Mouse (Mus musculus) B cell, adult 67 days (primary cell): Measurements from ENCODE around the gene Gga3. TPM values are rescaled to one million over a fixed set of nuclear protein-coding genes. Genes with fewer than 3 reads are reported as not detected.

ENCODE experiments used
- total RNA-seq, 2 experiments: library from RNA; stranded (reverse); gene quantifications; 4 replicates each; pipeline ENCODE4 v1.2.4; 2023

Gene Gga3
- 100 to 1,000 TPM; 103 to 115 TPM for total RNA-seq

DNA sequence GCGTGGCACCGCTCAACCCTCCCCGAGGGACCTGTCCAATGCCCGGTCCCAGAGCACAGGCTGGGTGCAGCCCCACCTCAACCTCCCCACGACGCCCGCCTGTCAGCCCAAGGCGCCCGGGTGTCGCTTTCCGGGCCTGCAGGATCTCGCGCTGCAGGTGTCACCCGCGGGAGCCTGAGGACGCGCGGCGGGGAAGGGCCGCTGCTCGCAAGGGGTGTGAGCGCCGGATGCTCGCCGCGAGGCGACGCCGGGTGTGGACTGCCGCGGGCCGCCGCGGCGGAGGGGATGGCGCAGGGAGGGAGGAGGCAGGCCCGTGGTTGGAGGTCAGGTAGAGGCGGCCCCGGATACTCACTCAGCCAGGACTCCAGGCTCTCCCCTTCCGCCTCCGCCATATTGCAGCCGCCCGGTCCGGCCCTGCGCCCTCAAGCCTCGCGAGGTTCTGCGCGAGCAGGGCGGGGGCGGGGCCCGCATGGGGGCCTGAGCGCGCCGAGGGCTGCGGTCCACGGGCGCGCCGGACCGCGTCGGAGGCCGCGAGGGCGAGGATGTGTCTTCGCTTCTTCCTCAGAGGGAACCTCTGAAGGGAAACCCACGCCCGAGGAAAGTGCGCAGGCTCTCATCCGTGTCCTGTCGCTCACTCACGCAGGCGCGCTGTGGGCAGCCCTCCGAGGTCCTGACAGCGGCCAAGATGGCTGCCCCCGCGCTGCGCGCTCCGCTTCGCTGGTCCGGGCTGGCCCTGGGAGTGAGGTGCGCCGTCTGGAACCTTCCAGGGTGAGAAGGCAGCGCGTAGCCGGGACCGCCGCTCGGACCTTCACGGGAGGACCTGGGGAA is at the start of gene Gga3, which contains the start of gene Mrps7:
TSS of gene Gga3 (minus strand) at position 576 of the 828 bp plus-strand sequence.
TSS of gene Mrps7 (plus strand) at position 450 of the 828 bp plus-strand sequence.

GRCm38 (mm10) chr11:115627705-115628464 is 24.0 kb upstream of the Gga3 start, which contains the start of gene Slc25a19:
Slc25a19 (minus strand) TSS chr11:115628295.

GRCm38 (mm10) chr11:115612410-115613137 is 8.7 kb upstream of the Gga3 start, which contains the start of gene Mif4gd:
Mif4gd (minus strand) TSS chr11:115612969.

DNA sequence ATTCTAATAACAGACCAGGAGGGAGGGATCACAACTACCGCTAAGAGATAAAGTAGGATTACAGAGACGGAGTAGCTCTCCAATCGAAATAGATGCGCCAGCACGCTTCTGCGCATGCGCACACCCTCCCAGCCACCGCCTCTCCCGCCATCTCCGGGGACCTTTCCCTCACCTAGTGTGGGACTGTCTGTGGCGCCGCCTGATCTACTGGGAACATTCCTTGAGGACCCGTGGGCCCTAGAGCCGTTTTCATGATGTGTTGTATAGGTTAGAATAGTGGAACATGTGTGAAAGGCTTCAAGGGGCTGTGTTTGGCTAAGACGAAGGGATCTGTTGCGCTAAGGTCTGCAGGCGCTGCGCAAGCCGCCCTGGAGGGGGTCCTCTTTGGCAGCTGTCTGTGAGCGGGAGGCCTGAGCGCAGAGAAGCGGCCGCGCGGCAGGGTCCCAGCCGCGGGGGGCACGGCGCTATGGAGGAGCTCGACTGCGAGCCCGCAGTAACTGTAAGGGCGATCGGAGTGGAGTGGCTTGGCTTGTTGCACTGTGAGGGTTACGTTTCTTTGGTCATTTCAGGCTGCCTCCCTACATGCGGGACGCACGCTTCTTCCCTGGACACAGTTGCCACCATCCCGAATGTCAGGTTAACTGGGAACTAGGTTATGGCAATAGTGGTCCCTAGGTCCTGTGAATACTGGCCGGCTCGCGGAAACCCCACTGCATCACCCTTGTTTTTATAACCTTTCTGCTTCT is 39.6 kb downstream of the Gga3 start, which contains the start of gene Nup85:
TSS of gene Nup85 (plus strand) at position 371 of the 746 bp plus-strand sequence.

GRCm38 (mm10) chr11:115536038-115536681 is 67.7 kb downstream of the Gga3 start, which contains the start of gene Sumo2:
Sumo2 (minus strand) TSS chr11:115536276.

Other genes with a start within 250 kb of the Gga3 start
- gene Hid1, start 236.3 kb downstream of the Gga3 start, total RNA-seq = under 1 TPM; 0.49 to 0.71 TPM
- not detected for gene Cdr2l, start 222.1 kb downstream of the Gga3 start, total RNA-seq
- gene Mrpl58, start 200.3 kb downstream of the Gga3 start, total RNA-seq = 10 to 100 TPM; 45.7 to 47.3 TPM
- gene Atp5h, start 184.1 kb downstream of the Gga3 start, total RNA-seq = 100 to 1,000 TPM; 178 to 191 TPM
- 10 to 100 TPM; 45.6 to 46.5 TPM for gene Kctd2, start 183.9 kb downstream of the Gga3 start, total RNA-seq
- not detected for gene Trim80, start 163.5 kb downstream of the Gga3 start, total RNA-seq
- not detected for gene Slc16a5, start 141.6 kb downstream of the Gga3 start, total RNA-seq
- 10 to 100 TPM; 12.8 to 17.2 TPM for gene Armc7, start 128.4 kb downstream of the Gga3 start, total RNA-seq
- gene Nt5c, start 112.2 kb downstream of the Gga3 start, total RNA-seq = 10 to 100 TPM; 80.8 to 91.6 TPM
- 100 to 1,000 TPM; 204 to 206 TPM for gene Jpt1, start 89.7 kb downstream of the Gga3 start, total RNA-seq
- 100 to 1,000 TPM; 259 to 284 TPM for gene Sumo2, start 67.8 kb downstream of the Gga3 start, total RNA-seq
- 10 to 100 TPM; 72.6 to 89.3 TPM for gene Nup85, start 39.6 kb downstream of the Gga3 start, total RNA-seq
- gene Mrps7, start 126 bp downstream of the Gga3 start, total RNA-seq = 10 to 100 TPM; 37.1 to 38.6 TPM
- gene Mif4gd, start 8.9 kb upstream of the Gga3 start, total RNA-seq = 100 to 1,000 TPM; 267 to 291 TPM
- gene Slc25a19, start 24.2 kb upstream of the Gga3 start, total RNA-seq = 100 to 1,000 TPM; 105 to 108 TPM
- 100 to 1,000 TPM; 340 to 343 TPM for gene Grb2, start 104.5 kb upstream of the Gga3 start, total RNA-seq
- gene Tmem94, start 161.4 kb upstream of the Gga3 start, total RNA-seq = 10 to 100 TPM; 52.9 to 61.8 TPM
- gene Caskin2, start 209.6 kb upstream of the Gga3 start, total RNA-seq = 1 to 10 TPM; 5.3 to 5.8 TPM
- gene Tsen54, start 210.7 kb upstream of the Gga3 start, total RNA-seq = 10 to 100 TPM; 32.6 to 36.5 TPM
- gene Llgl2, start 220.0 kb upstream of the Gga3 start, total RNA-seq = 10 to 100 TPM; 29.6 to 31.4 TPM